Mouse (Mus musculus) splenic B cell, adult 2 months (primary cell): ENCODE results near the gene Lekr1.

Source experiments
- DNase-seq: peaks from one replicate; pipeline ENCODE4 v3.0.0-alpha.2; 2011; ENCODE audit warnings: low read depth, low spot score
- H3K27me3 ChIP-seq: 2 replicates; pipeline ENCODE4 v1.6.1; 2012; ENCODE audit warnings: mild to moderate bottlenecking, low read length, moderate library complexity, mixed read lengths; ENCODE audit not compliant: control insufficient read depth, poor library complexity, insufficient read depth, severe bottlenecking
- H3K36me3 ChIP-seq: 2 replicates; pipeline ENCODE4 v1.6.1; 2012; ENCODE audit warnings: mild to moderate bottlenecking, low read length, moderate library complexity, mixed read lengths; ENCODE audit not compliant: control insufficient read depth, poor library complexity, insufficient read depth, severe bottlenecking

Gene Lekr1

GRCm38 (mm10) chr3:65826716-65827115 lies 160.7 kb downstream of the Lekr1 start:
- H3K27me3 ChIP-seq = no peaks in the 10 kb centered on the region

GRCm38 (mm10) chr3:65827400-65827799 lies 161.4 kb downstream of the Lekr1 start:
- Histone ChIP-seq H3K36me3 (no peaks in the 10 kb centered on the region), H3K27me3 (no peaks in the 10 kb centered on the region)
- DNase-seq = no peak

More at GRCm38 (mm10) chr3:65826716-65827115, 160.7 kb downstream of the Lekr1 start:
- H3K36me3 ChIP-seq = no peaks in the 10 kb centered on the region
- no peak for DNase-seq

- Histone ChIP-seq H3K36me3 (no peaks in the 10 kb centered on the region), H3K27me3 (no peaks in the 10 kb centered on the region)
- no peak for DNase-seq
Measured at GRCm38 (mm10) chr3:65828020-65828419, 162.0 kb downstream of the Lekr1 start.

- no peaks in the 10 kb centered on the region for H3K27me3 ChIP-seq
- DNase-seq = no peak
- H3K36me3 ChIP-seq = no peaks in the 10 kb centered on the region
Measured at GRCm38 (mm10) chr3:65829230-65829629, 163.2 kb downstream of the Lekr1 start.

- DNase-seq = no peak
- H3K36me3 ChIP-seq = no peaks in the 10 kb centered on the region
- H3K27me3 ChIP-seq = no peaks in the 10 kb centered on the region
Measured at GRCm38 (mm10) chr3:65829943-65830483, 164.0 kb downstream of the Lekr1 start.

- no peaks in the 10 kb centered on the region for H3K27me3 ChIP-seq
- H3K36me3 ChIP-seq = no peaks in the 10 kb centered on the region
- DNase-seq = no peak
Measured at GRCm38 (mm10) chr3:65830801-65831200, 164.8 kb downstream of the Lekr1 start.

- no peak for DNase-seq
- Histone ChIP-seq H3K36me3 (no peaks in the 10 kb centered on the region), H3K27me3 (no peaks in the 10 kb centered on the region)
Measured at GRCm38 (mm10) chr3:65832398-65832797, 166.4 kb downstream of the Lekr1 start.

GRCm38 (mm10) chr3:65836435-65836834 lies 170.4 kb downstream of the Lekr1 start:
- no peaks in the 10 kb centered on the region for H3K27me3 ChIP-seq
- DNase-seq = no peak
- H3K36me3 ChIP-seq = no peaks in the 10 kb centered on the region

- DNase-seq = no peak
- H3K36me3 ChIP-seq = no peaks in the 10 kb centered on the region
- H3K27me3 ChIP-seq = no peaks in the 10 kb centered on the region
Measured at GRCm38 (mm10) chr3:65839664-65840063, 173.6 kb downstream of the Lekr1 start.

GRCm38 (mm10) chr3:65841175-65841574 lies 175.1 kb downstream of the Lekr1 start:
- no peak for DNase-seq
- no peaks in the 10 kb centered on the region for H3K27me3 ChIP-seq

GRCm38 (mm10) chr3:65842515-65843184 lies 176.6 kb downstream of the Lekr1 start:
- no peaks in the 10 kb centered on the region for H3K36me3 ChIP-seq
- no peaks in the 10 kb centered on the region for H3K27me3 ChIP-seq
- DNase-seq = no peak

More at GRCm38 (mm10) chr3:65841175-65841574, 175.1 kb downstream of the Lekr1 start:
- H3K36me3 ChIP-seq = no peaks in the 10 kb centered on the region

- Histone ChIP-seq H3K36me3 (no peaks in the 10 kb centered on the region), H3K27me3 (no peaks in the 10 kb centered on the region)
- DNase-seq = no peak
Measured at GRCm38 (mm10) chr3:65843185-65843552, 177.1 kb downstream of the Lekr1 start.

- DNase-seq = no peak
- no peaks in the 10 kb centered on the region for H3K36me3 ChIP-seq
- H3K27me3 ChIP-seq = no peaks in the 10 kb centered on the region
Measured at GRCm38 (mm10) chr3:65844302-65844701, 178.3 kb downstream of the Lekr1 start.

GRCm38 (mm10) chr3:65844851-65845552 lies 179.0 kb downstream of the Lekr1 start:
- Histone ChIP-seq H3K27me3 (no peaks in the 10 kb centered on the region), H3K36me3 (no peaks in the 10 kb centered on the region)
- no peak for DNase-seq

- Histone ChIP-seq H3K36me3 (no peaks in the 10 kb centered on the region), H3K27me3 (no peaks in the 10 kb centered on the region)
- no peak for DNase-seq
Measured at GRCm38 (mm10) chr3:65847158-65847787, 181.2 kb downstream of the Lekr1 start.
